Mouse (Mus musculus) MEL (cell line): ENCODE measurements around the gene Kalrn. TPM values are rescaled to one million over a fixed set of nuclear protein-coding genes. Genes with fewer than 3 reads are reported as not detected.

Source experiments
- DNase-seq: peaks from one replicate; pipeline ENCODE4 v3.0.0; 2011; ENCODE audit warnings: low read depth, low spot score
- H3K27ac ChIP-seq: 2 replicates; pipeline ENCODE4 v1.5.1; 2012; ENCODE audit warnings: low read depth, mild to moderate bottlenecking, control low read depth, low read length, moderate library complexity; ENCODE audit not compliant: control insufficient read depth
- H3K27me3 ChIP-seq, 2 experiments: fragments of 150-350 bp in 1 of 2; sonication (generic) in 1 of 2; 2 replicates each; pipeline ENCODE4 v1.6.1; 2012; ENCODE audit warnings: low read length in 2 of 2, mild to moderate bottlenecking in 2 of 2, improper control_type of control experiment in 1 of 2, moderate library complexity in 1 of 2; ENCODE audit not compliant: insufficient read depth in 2 of 2, control insufficient read depth in 1 of 2
- H3K36me3 ChIP-seq, 2 experiments: 2 replicates each; pipeline ENCODE4 v1.6.1; 2012 to 2014; ENCODE audit warnings: low read length in 2 of 2, improper control_type of control experiment in 1 of 2, inconsistent platforms in 1 of 2, mild to moderate bottlenecking in 1 of 2; ENCODE audit not compliant: insufficient read depth in 2 of 2, control insufficient read depth in 1 of 2
- H3K4me1 ChIP-seq, 2 experiments: fragments of 150-350 bp in 1 of 2; sonication (generic) in 1 of 2; 2 replicates each; pipeline ENCODE4 v1.6.1; 2012; ENCODE audit warnings: low read length in 2 of 2, improper control_type of control experiment in 1 of 2, mild to moderate bottlenecking in 1 of 2; ENCODE audit not compliant: insufficient read depth in 2 of 2, control insufficient read depth in 1 of 2
- H3K4me3 ChIP-seq, 2 experiments: fragments of 150-350 bp in 1 of 2; sonication (generic) in 1 of 2; 2 replicates each; pipeline ENCODE4 v1.5.1; 2012; ENCODE audit warnings: low read depth in 2 of 2, low read length in 2 of 2, mild to moderate bottlenecking in 2 of 2, moderate library complexity in 2 of 2, control low read depth in 1 of 2, improper control_type of control experiment in 1 of 2; ENCODE audit not compliant: control insufficient read depth in 1 of 2, insufficient read depth in 1 of 2
- H3K79me2 ChIP-seq: 2 replicates; pipeline ENCODE4 v1.6.1; 2012; ENCODE audit warnings: mild to moderate bottlenecking, low read length, moderate library complexity; ENCODE audit not compliant: control insufficient read depth, poor library complexity, insufficient read depth
- H3K9ac ChIP-seq: 2 replicates; pipeline ENCODE4 v1.6.1; 2012; ENCODE audit warnings: low read depth, mild to moderate bottlenecking, control low read depth, low read length, moderate library complexity; ENCODE audit not compliant: control insufficient read depth, poor library complexity, severe bottlenecking
- H3K9me3 ChIP-seq: fragments of 150-350 bp; sonication (generic); replicated peaks from 2 replicates; pipeline ENCODE4 v1.6.1; 2012; ENCODE audit warnings: mild to moderate bottlenecking, low read length, improper control_type of control experiment, moderate library complexity; ENCODE audit not compliant: insufficient read depth
- BHLHE40 ChIP-seq: IDR thresholded peaks from 2 replicates; pipeline ENCODE4 v1.6.1; 2012; ENCODE audit warnings: low read depth, mild to moderate bottlenecking, inconsistent platforms, low read length, improper control_type of control experiment, borderline replicate concordance
- CHD1 ChIP-seq: IDR thresholded peaks from 2 replicates; pipeline ENCODE4 v1.6.1; 2012; ENCODE audit warnings: low read depth, mild to moderate bottlenecking, inconsistent platforms, low read length, improper control_type of control experiment
- E2F4 ChIP-seq: IDR thresholded peaks from 2 replicates; pipeline ENCODE4 v1.6.1; 2011; ENCODE audit warnings: low read depth, low read length, improper control_type of control experiment, borderline replicate concordance
- EP300 ChIP-seq, 2 experiments: IDR thresholded peaks; 2 replicates each; pipeline ENCODE4 v1.6.1; 2011; ENCODE audit warnings: improper control_type of control experiment in 2 of 2, low read length in 2 of 2, low read depth in 1 of 2, mild to moderate bottlenecking in 1 of 2
- GABPA ChIP-seq: IDR thresholded peaks from 2 replicates; pipeline ENCODE4 v1.6.1; 2012; ENCODE audit warnings: low read depth, mild to moderate bottlenecking, inconsistent platforms, low read length, improper control_type of control experiment, moderate library complexity
- HCFC1 ChIP-seq: IDR thresholded peaks from 2 replicates; pipeline ENCODE4 v1.6.1; 2012; ENCODE audit warnings: low read depth, mild to moderate bottlenecking, inconsistent platforms, low read length, improper control_type of control experiment, moderate library complexity
- JUND ChIP-seq: IDR thresholded peaks from 2 replicates; pipeline ENCODE4 v1.6.1; 2011; ENCODE audit warnings: low read depth, mild to moderate bottlenecking, improper control_type of control experiment, low read length
- MAZ ChIP-seq: IDR thresholded peaks from 2 replicates; pipeline ENCODE4 v1.6.1; 2012; ENCODE audit warnings: low read depth, mild to moderate bottlenecking, inconsistent platforms, low read length, improper control_type of control experiment
- POLR2A ChIP-seq, 2 experiments: IDR thresholded peaks; 2 replicates each; pipeline ENCODE4 v1.6.1; 2011 to 2012; ENCODE audit warnings: low read length in 2 of 2, mild to moderate bottlenecking in 2 of 2, control low read depth in 1 of 2, improper control_type of control experiment in 1 of 2, low read depth in 1 of 2, moderate library complexity in 1 of 2; ENCODE audit not compliant: control insufficient read depth in 1 of 2, insufficient read depth in 1 of 2, poor library complexity in 1 of 2
- POLR2AphosphoS2 ChIP-seq: IDR thresholded peaks from 2 replicates; pipeline ENCODE4 v1.6.1; 2011; ENCODE audit warnings: low read length, improper control_type of control experiment
- POLR2AphosphoS5 ChIP-seq: IDR thresholded peaks from 2 replicates; pipeline ENCODE4 v1.6.1; 2012; ENCODE audit warnings: low read depth, borderline replicate concordance, mild to moderate bottlenecking, inconsistent platforms, low read length, moderate library complexity, mixed read lengths
- RCOR1 ChIP-seq: IDR thresholded peaks from 2 replicates; pipeline ENCODE4 v1.6.1; 2012; ENCODE audit warnings: low read depth, mild to moderate bottlenecking, inconsistent platforms, low read length, improper control_type of control experiment
- SIN3A ChIP-seq: IDR thresholded peaks from 2 replicates; pipeline ENCODE4 v1.6.1; 2012; ENCODE audit warnings: low read length, improper control_type of control experiment, inconsistent platforms
- TBP ChIP-seq: IDR thresholded peaks from 2 replicates; pipeline ENCODE4 v1.8.0; 2011; ENCODE audit warnings: low read depth, low read length, improper control_type of control experiment
- TCF12 ChIP-seq: IDR thresholded peaks from 2 replicates; pipeline ENCODE4 v1.6.1; 2014; ENCODE audit warnings: low read depth, mild to moderate bottlenecking, inconsistent platforms, low read length, improper control_type of control experiment, moderate library complexity
- UBTF ChIP-seq: IDR thresholded peaks from 2 replicates; pipeline ENCODE4 v1.6.1; 2012; ENCODE audit warnings: low read depth, mild to moderate bottlenecking, inconsistent platforms, low read length, improper control_type of control experiment, moderate library complexity, borderline replicate concordance; ENCODE audit not compliant: insufficient read depth
- USF2 ChIP-seq, 2 experiments: IDR thresholded peaks; 2 replicates each; pipeline ENCODE4 v1.6.1; 2011 to 2012; ENCODE audit warnings: improper control_type of control experiment in 2 of 2, low read length in 2 of 2, borderline replicate concordance in 1 of 2, inconsistent platforms in 1 of 2, low read depth in 1 of 2, mild to moderate bottlenecking in 1 of 2; ENCODE audit not compliant: insufficient read depth in 1 of 2
- ZNF384 ChIP-seq: IDR thresholded peaks from 2 replicates; pipeline ENCODE4 v1.6.1; 2012; ENCODE audit warnings: low read depth, mild to moderate bottlenecking, inconsistent platforms, low read length, improper control_type of control experiment
- polyA plus RNA-seq, 2 experiments: library from polyadenylated mRNA; stranded (reverse) in 1 of 2; unstranded in 1 of 2; fragments of >175 nt in 1 of 2; fragments of >200 nt in 1 of 2; gene quantifications; 2 replicates each; pipeline versions ENCODE4 v1.2.1 to v1.2.4; 2012; ENCODE audit warnings: low replicate concordance in 2 of 2, low read depth in 1 of 2; ENCODE audit not compliant: insufficient read length in 2 of 2, insufficient read depth in 1 of 2, missing spikeins in 1 of 2
- total RNA-seq: library from RNA; depleted of rRNA; stranded (reverse); fragments of 300-350 nt; gene quantifications from 2 replicates; pipeline ENCODE4 v1.2.3, GENCODE M21; 2012

Gene Kalrn
- total and polyA plus RNA-seq, 3 experiments, result 10.4 to 11.8 TPM; not detected in 1

GRCm38 (mm10) chr16:33932126-33932525, 641.2 kb downstream of the Kalrn start:
- Histone ChIP-seq H3K27ac (no peak overlapping the region), H3K27me3 (no peaks in the 10 kb centered on the region), H3K4me3 (no peak overlapping the region), H3K79me2 (no peaks in the 10 kb centered on the region), H3K4me1 (peaks cover 0 to 14% of the 10 kb centered on the region in 2 experiments; a peak in 2 of 4 replicates), H3K36me3 (peaks cover 0 to 5% of the 10 kb centered on the region in 2 experiments; a peak in 2 of 4 replicates), H3K9ac (no peak overlapping the region), H3K9me3 (no peaks in the 10 kb centered on the region)
- DNase-seq, result no peak
- TF ChIP-seq POLR2AphosphoS5 (no peak), SIN3A (no peak), TBP (no peak), JUND (no peak), UBTF (no peak), POLR2A (IDR thresholded peaks at IDR 0.05; ENCODE audit: control insufficient read depth in 1 of 2, insufficient read depth in 1 of 2, low read depth in 1 of 2, low read length in 2 of 2, poor library complexity in 1 of 2) (no peak), E2F4 (no peak), EP300 (IDR thresholded peaks at IDR 0.05; ENCODE audit: low read depth in 1 of 2, low read length in 2 of 2) (no peak), TCF12 (no peak), USF2 (IDR thresholded peaks at IDR 0.05; ENCODE audit: borderline replicate concordance in 1 of 2, insufficient read depth in 1 of 2, low read depth in 1 of 2, low read length in 2 of 2) (no peak), POLR2AphosphoS2 (no peak), BHLHE40 (no peak), MAZ (no peak), CHD1 (no peak)

GRCm38 (mm10) chr16:33931682-33932081, 641.6 kb downstream of the Kalrn start:
- Histone ChIP-seq H3K4me3 (no peak overlapping the region), H3K4me1 (peaks cover 0 to 10% of the 10 kb centered on the region in 2 experiments; a peak in 2 of 4 replicates), H3K27me3 (no peaks in the 10 kb centered on the region), H3K9me3 (no peaks in the 10 kb centered on the region), H3K9ac (no peak overlapping the region), H3K79me2 (no peaks in the 10 kb centered on the region), H3K27ac (no peak overlapping the region), H3K36me3 (peaks cover 0 to 3% of the 10 kb centered on the region in 2 experiments; a peak in 1 of 4 replicates)
- no peak for DNase-seq
- no peak for TF ChIP-seq EP300 (IDR thresholded peaks at IDR 0.05; ENCODE audit: low read depth in 1 of 2, low read length in 2 of 2)
- no peak for TF ChIP-seq ZNF384
- no peak for TF ChIP-seq HCFC1
- TF ChIP-seq GABPA, result no peak
- no peak for TF ChIP-seq RCOR1
